Mouse (Mus musculus) ES-Bruce4 (cell line): ENCODE measurements around the gene Loxl3. TPM values are rescaled to one million over a fixed set of nuclear protein-coding genes. Genes with fewer than 3 reads are reported as not detected.

Experiments used
- H3K27ac ChIP-seq: 2 replicates; pipeline ENCODE4 v1.5.1; 2012; ENCODE audit warnings: low read length, inconsistent platforms; ENCODE audit not compliant: insufficient read depth
- H3K27me3 ChIP-seq: 2 replicates; pipeline ENCODE4 v1.6.1; 2012; ENCODE audit warnings: mild to moderate bottlenecking, low read length, inconsistent platforms; ENCODE audit not compliant: control insufficient read depth, poor library complexity, insufficient read depth, severe bottlenecking
- H3K36me3 ChIP-seq: 2 replicates; pipeline ENCODE4 v1.6.1; 2012; ENCODE audit warnings: inconsistent platforms, mild to moderate bottlenecking, low read length, moderate library complexity; ENCODE audit not compliant: control insufficient read depth, poor library complexity, insufficient read depth, severe bottlenecking
- H3K4me1 ChIP-seq: one replicate; pipeline ENCODE4 v1.8.1; 2011; ENCODE audit warnings: low read length; ENCODE audit not compliant: control insufficient read depth, insufficient read depth
- H3K4me3 ChIP-seq: 2 replicates; pipeline ENCODE4 v1.5.1; 2011; ENCODE audit warnings: low read depth, mild to moderate bottlenecking, low read length
- H3K9ac ChIP-seq: 2 replicates; pipeline ENCODE4 v1.6.1; 2012; ENCODE audit warnings: low read depth, mild to moderate bottlenecking, inconsistent platforms; ENCODE audit not compliant: poor library complexity, severe bottlenecking
- H3K9me3 ChIP-seq: replicated peaks from 2 replicates; pipeline ENCODE4 v1.6.1; 2012; ENCODE audit warnings: mild to moderate bottlenecking, low read length, inconsistent platforms; ENCODE audit not compliant: control insufficient read depth, poor library complexity, insufficient read depth, severe bottlenecking
- CTCF ChIP-seq: IDR thresholded peaks from one replicate; pipeline ENCODE4 v1.8.1; 2011; ENCODE audit warnings: low read depth, low read length
- EP300 ChIP-seq: IDR thresholded peaks from 2 replicates; pipeline ENCODE4 v1.6.1; 2011; ENCODE audit warnings: low read depth, low read length; ENCODE audit not compliant: insufficient read depth
- POLR2A ChIP-seq: IDR thresholded peaks from one replicate; pipeline ENCODE4 v1.8.1; 2011; ENCODE audit warnings: low read length; ENCODE audit not compliant: insufficient read depth
- polyA plus RNA-seq: library from polyadenylated mRNA; stranded (reverse); fragments of >200 nt; gene quantifications from 2 replicates; pipeline ENCODE4 v1.2.4, GENCODE M21; 2011; ENCODE audit warnings: low read depth; ENCODE audit not compliant: missing spikeins, insufficient read depth, insufficient read length

The Loxl3 gene
- polyA plus RNA-seq, 1 experiment = 2.2 TPM

DNA sequence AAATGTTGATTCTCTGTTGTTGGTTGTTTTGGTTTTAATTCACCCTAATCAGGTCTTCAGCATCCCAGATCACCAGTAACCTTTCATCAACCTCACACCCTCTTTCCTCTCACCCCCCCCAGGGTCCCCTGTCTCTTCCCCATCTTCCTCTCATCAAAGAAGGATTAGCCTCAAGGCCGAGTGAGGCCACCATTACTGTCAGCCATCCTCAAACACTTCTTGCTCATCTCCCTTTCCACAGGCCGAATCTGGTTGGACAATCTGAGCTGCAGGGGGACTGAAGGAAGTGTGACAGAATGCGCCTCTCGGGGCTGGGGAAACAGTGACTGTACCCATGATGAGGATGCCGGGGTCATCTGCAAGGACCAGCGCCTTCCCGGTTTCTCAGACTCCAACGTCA lies 3.2 kb downstream of the Loxl3 start:
- H3K9me3 ChIP-seq = no peaks in the 10 kb centered on the region
- no peaks in the 10 kb centered on the region for H3K27me3 ChIP-seq
- no peaks in the 10 kb centered on the region for H3K36me3 ChIP-seq
- peaks cover 1% of the 10 kb centered on the region for H3K4me1 ChIP-seq
- TF ChIP-seq POLR2A (no peak), CTCF (no peak), EP300 (no peak)
- no peak overlapping the region for H3K27ac ChIP-seq
- no peak overlapping the region for H3K4me3 ChIP-seq
- H3K9ac ChIP-seq = no peak overlapping the region

DNA sequence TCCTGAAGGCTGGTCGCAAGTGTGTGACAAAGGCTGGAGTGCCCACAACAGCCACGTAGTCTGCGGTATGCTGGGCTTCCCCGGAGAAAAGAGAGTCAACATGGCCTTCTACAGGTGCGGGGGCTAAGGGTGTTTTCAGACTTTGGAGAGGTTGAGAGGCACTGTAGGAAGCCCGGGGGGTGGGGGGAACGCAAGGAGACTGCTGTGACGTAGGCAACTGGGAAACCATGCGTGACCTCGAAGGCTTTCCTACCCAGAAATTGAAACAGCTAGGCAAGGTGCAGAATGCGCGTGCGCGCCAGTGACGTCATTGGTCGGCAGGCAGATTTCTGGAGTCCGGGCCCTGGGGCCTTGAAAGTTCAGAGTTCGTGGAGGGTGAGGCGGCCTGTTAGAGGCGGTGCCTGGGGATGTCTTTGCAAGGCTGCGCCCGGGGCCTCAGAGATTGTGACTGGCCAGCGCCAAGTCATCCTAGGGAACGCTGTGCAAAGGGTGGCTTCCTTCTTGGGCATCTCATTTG lies 4.6 kb downstream of the Loxl3 start:
- H3K27ac ChIP-seq = no peak overlapping the region

DNA sequence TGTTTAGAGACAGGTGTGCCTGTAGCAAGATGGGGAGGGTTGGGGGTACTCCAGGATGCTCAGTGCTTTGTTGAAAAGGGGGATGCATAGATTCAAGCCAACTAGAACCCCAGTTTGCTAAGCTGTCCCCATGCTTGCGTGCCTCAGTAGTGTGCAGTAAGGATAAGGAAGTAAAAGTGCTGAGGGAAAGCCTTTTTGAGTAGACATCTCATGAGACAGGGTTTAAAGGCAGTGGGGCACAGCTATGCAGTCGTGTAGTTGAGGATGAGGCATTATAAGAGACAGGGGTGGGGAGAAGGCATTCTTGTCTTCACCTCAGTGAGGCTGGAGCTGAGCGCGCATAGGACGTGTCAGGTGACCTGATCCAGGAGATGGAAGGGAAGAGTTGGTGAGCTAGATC lies 6.6 kb downstream of the Loxl3 start:
- no peaks in the 10 kb centered on the region for H3K4me1 ChIP-seq
- TF ChIP-seq EP300 (no peak), POLR2A (no peak), CTCF (no peak)
- H3K4me3 ChIP-seq = no peak overlapping the region
- no peaks in the 10 kb centered on the region for H3K36me3 ChIP-seq
- H3K9ac ChIP-seq = no peak overlapping the region
- no peak overlapping the region for H3K27ac ChIP-seq
- no peaks in the 10 kb centered on the region for H3K9me3 ChIP-seq
- H3K27me3 ChIP-seq = no peaks in the 10 kb centered on the region

More for the DNA sequence above, 4.6 kb downstream of the Loxl3 start:
- no peaks in the 10 kb centered on the region for H3K36me3 ChIP-seq
- peaks cover 1% of the 10 kb centered on the region for H3K4me1 ChIP-seq
- no peaks in the 10 kb centered on the region for H3K27me3 ChIP-seq
- H3K9me3 ChIP-seq = no peaks in the 10 kb centered on the region
- no peak for TF ChIP-seq CTCF
- TF ChIP-seq POLR2A = no peak
- no peak for TF ChIP-seq EP300
- H3K9ac ChIP-seq = no peak overlapping the region
- no peak overlapping the region for H3K4me3 ChIP-seq

DNA sequence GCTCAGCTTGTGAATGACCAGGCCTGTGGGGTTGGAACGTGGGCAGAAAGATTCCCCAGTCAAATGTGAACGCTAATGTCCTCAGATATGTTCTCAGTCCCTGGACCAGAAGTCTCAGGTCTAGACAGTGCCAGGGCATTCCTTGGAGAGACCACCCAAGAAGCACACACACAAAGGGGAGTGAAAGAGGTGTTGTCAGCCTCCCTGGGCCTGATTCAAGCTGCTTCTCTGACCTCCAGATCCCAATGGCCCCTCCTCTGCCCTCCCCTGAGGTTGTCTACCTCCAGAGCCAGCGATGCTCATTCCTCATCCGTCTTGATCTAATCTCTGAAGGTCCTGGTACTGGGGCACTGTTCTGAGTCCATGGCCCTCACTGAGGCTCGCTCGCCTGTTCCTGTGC lies 9.6 kb downstream of the Loxl3 start:
- Histone ChIP-seq H3K4me3 (no peak overlapping the region), H3K36me3 (no peaks in the 10 kb centered on the region), H3K27me3 (no peaks in the 10 kb centered on the region), H3K9ac (no peak overlapping the region), H3K4me1 (no peaks in the 10 kb centered on the region), H3K9me3 (no peaks in the 10 kb centered on the region), H3K27ac (no peak overlapping the region)
- TF ChIP-seq CTCF (no peak), POLR2A (no peak), EP300 (no peak)

DNA sequence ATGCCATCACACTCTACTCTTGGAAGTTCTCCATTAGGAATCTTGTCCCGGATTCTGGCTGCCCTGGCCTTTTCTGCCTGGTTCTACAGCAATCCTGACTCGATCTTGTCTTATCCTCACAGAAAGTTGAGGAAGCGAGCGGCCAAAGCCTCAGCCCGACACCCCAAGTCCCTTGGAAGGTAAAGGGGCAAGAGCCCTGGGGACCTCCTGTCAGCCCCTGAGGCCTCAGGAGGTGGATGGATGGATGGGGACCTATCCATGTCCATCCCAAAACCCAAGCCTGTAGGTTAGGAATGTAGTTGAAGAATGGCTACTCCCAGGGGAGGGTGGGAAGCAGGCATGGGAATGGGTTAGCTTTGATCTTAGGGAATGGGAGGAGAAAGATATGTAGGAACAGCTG lies 10.0 kb downstream of the Loxl3 start:
- Histone ChIP-seq H3K9ac (no peak overlapping the region), H3K36me3 (no peaks in the 10 kb centered on the region), H3K4me3 (no peak overlapping the region), H3K27ac (no peak overlapping the region), H3K27me3 (no peaks in the 10 kb centered on the region), H3K4me1 (no peaks in the 10 kb centered on the region), H3K9me3 (no peaks in the 10 kb centered on the region)
- TF ChIP-seq POLR2A (no peak), EP300 (no peak), CTCF (no peak)

DNA sequence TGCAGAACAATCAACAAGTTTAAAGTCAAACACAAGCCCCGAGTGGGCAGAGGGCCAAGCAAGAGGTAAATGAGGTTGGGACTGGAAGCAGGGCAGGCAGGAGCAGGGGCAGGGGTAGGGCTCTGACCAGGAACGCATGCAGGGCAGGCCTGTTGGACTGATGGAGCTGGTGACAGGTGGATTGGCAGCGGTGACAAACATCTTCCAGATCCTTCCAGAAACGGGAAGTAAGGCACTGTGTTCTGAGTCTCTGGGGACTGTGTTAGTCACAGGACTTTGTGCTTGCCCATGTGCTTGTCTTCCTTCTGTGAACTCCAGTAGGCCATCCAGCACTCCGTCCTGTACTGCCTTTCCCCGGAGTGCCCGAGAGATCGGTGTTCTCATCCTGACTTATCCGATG lies 10.8 kb downstream of the Loxl3 start:
- Histone ChIP-seq H3K4me3 (no peak overlapping the region), H3K4me1 (no peaks in the 10 kb centered on the region), H3K9ac (no peak overlapping the region), H3K9me3 (no peaks in the 10 kb centered on the region), H3K27me3 (no peaks in the 10 kb centered on the region), H3K36me3 (no peaks in the 10 kb centered on the region), H3K27ac (no peak overlapping the region)
- TF ChIP-seq EP300 (no peak), CTCF (no peak), POLR2A (no peak)
